Mouse (Mus musculus) hindbrain, embryonic 11.5 days (tissue): ENCODE data around the gene Ssmem1. TPM values are rescaled to one million over a fixed set of nuclear protein-coding genes. Genes with fewer than 3 reads are reported as not detected.
A peak's percentile ranks its signal among the peaks of the same experiment; 100 is the strongest.

Experiments used
- ATAC-seq: fragments of 200-750 bp; cut with Nextera tagmentation; 2 replicates; pipeline ENCODE4 v1.8.0; 2017; ENCODE audit warnings: mild to moderate bottlenecking, moderate TSS enrichment, moderate library complexity; ENCODE audit not compliant: low FRiP score
- DNase-seq: peaks from one replicate; pipeline ENCODE4 v3.0.0-alpha.2; 2015; ENCODE audit warnings: low spot score
- H3K27ac ChIP-seq: fragments of 300-500 bp; sonication (generic); 2 replicates; pipeline ENCODE4 v1.5.1; 2014; ENCODE audit warnings: mild to moderate bottlenecking, low read depth, low read length
- H3K27me3 ChIP-seq: fragments of 300-500 bp; sonication (generic); 2 replicates; pipeline ENCODE4 v1.6.1; 2014; ENCODE audit warnings: mild to moderate bottlenecking, low read length, moderate library complexity, mixed read lengths; ENCODE audit not compliant: control insufficient read depth, insufficient read depth
- H3K36me3 ChIP-seq: fragments of 300-500 bp; sonication (generic); 2 replicates; pipeline ENCODE4 v1.6.1; 2014; ENCODE audit warnings: mild to moderate bottlenecking, low read length, moderate library complexity, mixed read lengths; ENCODE audit not compliant: control insufficient read depth, insufficient read depth
- H3K4me1 ChIP-seq: fragments of 300-500 bp; sonication (generic); replicated peaks from 2 replicates; pipeline ENCODE4 v1.6.1; 2014; ENCODE audit warnings: low read length, mixed read lengths; ENCODE audit not compliant: control insufficient read depth, insufficient read depth
- H3K4me2 ChIP-seq: fragments of 300-500 bp; sonication (generic); replicated peaks from 2 replicates; pipeline ENCODE4 v1.6.1; 2014; ENCODE audit warnings: mild to moderate bottlenecking, low read depth, low read length
- H3K4me3 ChIP-seq: fragments of 300-500 bp; sonication (generic); 2 replicates; pipeline ENCODE4 v1.5.1; 2014; ENCODE audit warnings: low read depth, low read length
- H3K9ac ChIP-seq: fragments of 300-500 bp; sonication (generic); 2 replicates; pipeline ENCODE4 v1.6.1; 2014; ENCODE audit warnings: low read depth, low read length
- H3K9me3 ChIP-seq: fragments of 300-500 bp; sonication (generic); 2 replicates; pipeline ENCODE4 v1.6.1; 2016; ENCODE audit warnings: low read length; ENCODE audit not compliant: control insufficient read depth
- WGBS: fragments of 180-500 bp; shearing (Covaris S2); extraction: QIAGEN DNeasy Blood & Tissue Kit; methylation state at CpG from one replicate; pipeline ENCODE4 v1.1.7; 2014; 5-methylcytosine and 5-hydroxymethylcytosine counted together
- polyA plus RNA-seq: library from polyadenylated mRNA; unstranded; fragments of >200 nt; fragmentation: Nextera tagmentation; extraction: Ambion mirVana; gene quantifications from 2 replicates; pipeline ENCODE4 v1.2.1, GENCODE M21; 2014

The Ssmem1 gene
- 0.36 and 0.37 TPM in 2 replicates for polyA plus RNA-seq

DNA sequence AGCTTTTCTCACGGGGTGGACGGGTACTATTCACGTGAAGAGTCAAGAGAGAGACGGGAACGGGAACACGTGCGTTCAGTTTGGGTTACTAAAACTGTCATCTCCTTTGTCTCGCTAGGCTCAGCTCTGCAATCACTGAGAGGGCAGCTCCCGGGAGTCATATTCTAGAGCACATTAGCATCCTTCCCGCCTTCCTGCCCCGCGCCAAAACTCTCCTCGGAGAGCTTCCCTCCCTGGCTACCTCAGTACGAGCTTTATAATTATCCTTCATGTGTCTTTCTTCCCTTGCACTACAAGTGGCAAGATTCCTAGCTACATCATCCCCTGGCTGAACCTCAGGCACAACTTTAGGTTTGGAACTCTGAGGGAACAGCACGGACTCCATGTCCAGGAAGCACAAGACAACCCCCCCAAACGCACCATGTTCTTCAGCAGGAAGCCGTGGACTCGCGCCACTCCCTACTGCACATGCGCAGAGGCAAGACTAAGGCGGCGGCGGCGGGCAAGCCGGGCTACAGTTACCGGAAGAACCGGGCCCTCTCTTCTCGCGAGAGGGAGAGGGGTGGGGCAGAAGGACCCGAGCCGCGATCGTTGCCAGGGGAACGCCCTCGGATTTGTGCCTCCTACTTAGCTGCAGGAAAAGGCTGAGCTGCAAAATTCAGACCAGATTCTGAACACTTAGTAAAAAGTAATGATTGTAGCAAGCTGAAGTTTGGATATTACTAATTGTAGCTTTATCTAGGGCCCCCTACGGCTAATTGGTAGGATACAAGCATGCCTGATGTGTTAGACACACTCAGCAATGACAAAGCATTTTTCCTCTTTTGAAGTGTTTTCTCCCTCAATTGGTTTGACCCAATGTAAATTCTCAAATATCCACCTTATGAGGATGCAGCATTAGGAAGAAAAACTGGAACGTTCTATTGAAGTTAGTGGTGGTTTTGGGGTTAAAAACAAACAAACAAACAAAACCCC is at the start of gene Ssmem1, which contains the start of gene Tmem209:
Gene Ssmem1 (plus strand): TSS at position 585 of the 975 bp plus-strand sequence.
Gene Tmem209 (minus strand): TSS at position 519 of the 975 bp plus-strand sequence.
- under 1% methylated on average over 37 of the region's 37 CpGs for WGBS
- H3K4me1 ChIP-seq, result peaks cover 4% of the 10 kb centered on the region

DNA sequence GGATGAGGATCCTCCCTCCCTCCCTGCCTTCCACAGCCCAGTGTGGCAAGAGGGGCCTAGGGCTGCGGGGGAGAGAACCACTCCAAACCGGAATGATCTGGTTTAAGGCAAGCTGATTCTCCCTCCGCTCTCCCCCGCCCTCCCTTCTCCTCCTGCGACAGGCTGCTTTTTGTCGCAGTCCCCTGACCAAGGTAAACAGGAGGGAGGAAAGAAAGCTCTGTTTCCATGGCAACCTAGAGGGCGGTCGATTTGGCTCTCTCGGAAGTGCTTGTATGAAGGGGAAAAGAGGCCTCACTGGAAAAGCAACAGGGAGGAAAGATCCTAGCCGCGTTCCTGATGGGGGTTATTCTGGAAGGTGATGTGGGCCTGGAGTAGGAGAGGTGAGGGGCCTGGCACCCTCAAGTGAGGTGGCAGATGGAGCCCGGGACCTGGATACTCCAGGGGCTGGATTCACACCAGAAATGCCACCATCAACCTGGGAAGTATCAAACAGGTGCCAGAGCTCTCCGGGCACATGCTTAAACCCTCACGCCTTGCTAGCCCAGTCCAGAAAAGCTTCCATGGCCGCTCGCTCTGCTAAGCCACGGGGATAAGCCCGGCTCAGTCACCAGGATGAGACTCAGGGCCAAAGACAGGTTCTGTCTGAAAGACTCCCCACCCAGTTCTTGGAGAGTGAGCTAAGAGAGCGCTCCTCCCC is 48.8 kb upstream of the Ssmem1 start:
- DNase-seq (peak; percentile 89), ATAC-seq (peak; percentile 91)
- 17% methylated on average over 19 of the region's 19 CpGs for WGBS
- Histone ChIP-seq H3K9ac (peak overlapping the region; percentile 79), H3K4me3 (no peak overlapping the region), H3K9me3 (no peaks in the 10 kb centered on the region), H3K4me1 (peaks cover 11% of the 10 kb centered on the region), H3K4me2 (peak overlapping the region; percentile 66; the same call in 1 of the 2 replicates), H3K27me3 (no peaks in the 10 kb centered on the region), H3K27ac (peak overlapping the region; percentile 89), H3K36me3 (no peaks in the 10 kb centered on the region)

More for the DNA sequence above, at the start of gene Ssmem1, which contains the start of gene Tmem209:
- Histone ChIP-seq H3K4me2 (peak within 1 kb of the TSS; percentile 58), H3K9me3 (no peaks in the 10 kb centered on the region), H3K9ac (peak within 1 kb of the TSS; percentile 87), H3K27ac (peak within 1 kb of the TSS; percentile 96), H3K36me3 (no peaks in the 10 kb centered on the region), H3K4me3 (peak within 1 kb of the TSS; percentile 59), H3K27me3 (no peaks in the 10 kb centered on the region)
- peak; percentile 99 for DNase-seq
- ATAC-seq, result peak; percentile 97

DNA sequence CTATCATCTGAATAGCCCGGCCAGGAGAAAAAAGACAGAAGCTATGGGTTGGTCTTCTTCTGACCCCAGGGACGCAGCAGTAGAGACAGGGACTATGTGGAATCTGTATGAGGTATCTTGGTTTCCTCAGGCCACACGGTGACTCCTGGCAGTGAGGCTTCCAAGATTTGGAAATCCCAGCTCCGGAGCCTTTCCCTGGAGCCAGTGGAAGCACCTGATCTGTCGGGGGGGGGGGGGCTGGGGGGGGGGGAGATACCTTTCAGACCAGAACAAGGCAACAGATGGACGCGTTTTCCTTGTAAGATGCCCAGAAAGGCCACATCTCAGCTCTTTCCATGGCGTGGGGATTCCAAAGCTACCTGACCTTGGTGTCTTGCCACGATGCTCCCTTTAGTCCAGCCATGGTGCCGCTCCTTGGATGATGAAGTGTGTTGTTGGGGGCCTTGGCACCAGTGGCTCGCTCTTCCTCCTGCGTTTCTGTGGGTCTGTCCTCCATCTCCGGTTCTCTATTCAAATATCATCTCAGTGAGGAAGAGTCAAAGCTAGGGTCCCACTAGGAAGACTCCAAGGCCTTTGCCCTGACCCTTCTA is 47.8 kb upstream of the Ssmem1 start:
- H3K9me3 ChIP-seq, result no peaks in the 10 kb centered on the region
- H3K4me1 ChIP-seq, result peaks cover 11% of the 10 kb centered on the region
- WGBS, result 87% methylated on average over 13 of the region's 13 CpGs
- no peak for ATAC-seq
- no peak overlapping the region for H3K9ac ChIP-seq
- no peak overlapping the region for H3K4me3 ChIP-seq
- H3K4me2 ChIP-seq, result no peak overlapping the region
- no peaks in the 10 kb centered on the region for H3K27me3 ChIP-seq
- no peak for DNase-seq
- no peaks in the 10 kb centered on the region for H3K36me3 ChIP-seq
- no peak overlapping the region for H3K27ac ChIP-seq

DNA sequence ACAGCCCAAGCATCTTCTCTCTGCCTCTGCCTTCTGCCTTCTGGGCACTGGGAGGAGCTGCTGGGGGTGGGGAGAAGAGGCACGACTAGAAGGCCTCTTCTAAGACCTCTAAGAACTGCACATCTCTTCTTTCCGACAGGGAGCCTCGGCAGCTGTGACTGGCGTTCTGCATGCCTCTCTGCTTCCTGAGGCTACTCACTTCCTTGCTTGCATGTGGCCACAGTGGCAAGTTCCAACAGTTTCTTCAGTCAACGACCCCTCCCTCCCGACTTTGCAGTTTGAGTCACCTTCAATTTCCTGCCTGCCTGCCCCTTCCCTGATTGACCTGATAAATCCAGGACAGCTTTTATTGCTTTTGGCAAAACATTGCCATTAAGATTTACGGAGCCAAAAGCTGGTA is 46.8 kb upstream of the Ssmem1 start:
- WGBS, result 50% methylated on average over 7 of the region's 7 CpGs
- DNase-seq, result no peak
- ATAC-seq, result no peak

DNA sequence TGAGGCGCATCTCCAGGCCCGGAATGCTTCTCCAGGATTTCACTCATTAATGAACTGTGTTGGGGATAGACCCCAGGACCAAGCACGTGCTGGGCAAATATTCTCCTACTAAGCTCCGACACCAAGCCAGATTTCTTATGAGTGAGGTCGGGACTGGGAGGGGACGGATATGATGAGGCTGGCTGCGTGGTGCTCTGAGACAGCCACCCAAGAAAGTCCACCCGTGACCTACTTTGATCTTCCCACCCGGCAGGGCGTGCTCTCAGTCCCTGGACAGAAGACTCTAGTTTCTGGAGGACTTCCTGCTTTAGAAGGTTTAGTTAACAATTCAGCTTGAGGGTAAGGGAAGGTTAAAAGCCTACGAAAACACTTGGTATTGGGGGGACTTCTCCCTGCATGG is 44.1 kb upstream of the Ssmem1 start:
- 86% methylated on average over 11 of the region's 11 CpGs for WGBS
- no peaks in the 10 kb centered on the region for H3K27me3 ChIP-seq
- H3K9me3 ChIP-seq, result no peaks in the 10 kb centered on the region
- H3K27ac ChIP-seq, result no peak overlapping the region
- no peak overlapping the region for H3K9ac ChIP-seq
- ATAC-seq (no peak), DNase-seq (no peak)
- no peak overlapping the region for H3K4me3 ChIP-seq
- H3K36me3 ChIP-seq, result no peaks in the 10 kb centered on the region
- H3K4me1 ChIP-seq, result peaks cover 6% of the 10 kb centered on the region
- no peak overlapping the region for H3K4me2 ChIP-seq

More for the DNA sequence above, 46.8 kb upstream of the Ssmem1 start:
- Histone ChIP-seq H3K9me3 (no peaks in the 10 kb centered on the region), H3K27ac (no peak overlapping the region), H3K36me3 (no peaks in the 10 kb centered on the region), H3K4me1 (peaks cover 11% of the 10 kb centered on the region), H3K4me3 (no peak overlapping the region), H3K27me3 (no peaks in the 10 kb centered on the region), H3K4me2 (no peak overlapping the region), H3K9ac (no peak overlapping the region)

DNA sequence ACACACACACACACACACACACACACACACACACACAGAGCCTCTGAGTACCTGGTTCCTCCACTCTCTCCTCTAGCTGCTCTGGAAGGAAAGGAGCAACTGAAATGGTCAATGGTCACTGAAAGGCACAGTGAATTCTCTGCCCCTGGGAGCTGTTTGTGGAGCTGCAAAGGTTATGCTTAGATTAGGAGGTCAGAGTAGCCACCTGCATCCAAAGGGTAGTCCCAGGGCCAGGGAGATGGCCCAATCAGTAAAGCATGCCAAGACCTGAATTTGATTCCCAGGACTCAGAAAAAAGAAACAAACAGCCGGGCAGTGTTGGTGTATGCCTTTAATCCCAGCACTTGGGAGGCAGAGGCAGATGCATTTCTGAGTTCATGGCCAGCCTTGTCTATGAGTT is 41.6 kb upstream of the Ssmem1 start:
- Histone ChIP-seq H3K4me3 (no peak overlapping the region), H3K27ac (no peak overlapping the region), H3K36me3 (no peaks in the 10 kb centered on the region), H3K4me1 (no peaks in the 10 kb centered on the region), H3K9me3 (no peaks in the 10 kb centered on the region), H3K27me3 (no peaks in the 10 kb centered on the region), H3K4me2 (no peak overlapping the region), H3K9ac (no peak overlapping the region)
- ATAC-seq, result no peak
- no peak for DNase-seq
- WGBS, result 81% methylated on average over 1 of the region's 1 CpGs

DNA sequence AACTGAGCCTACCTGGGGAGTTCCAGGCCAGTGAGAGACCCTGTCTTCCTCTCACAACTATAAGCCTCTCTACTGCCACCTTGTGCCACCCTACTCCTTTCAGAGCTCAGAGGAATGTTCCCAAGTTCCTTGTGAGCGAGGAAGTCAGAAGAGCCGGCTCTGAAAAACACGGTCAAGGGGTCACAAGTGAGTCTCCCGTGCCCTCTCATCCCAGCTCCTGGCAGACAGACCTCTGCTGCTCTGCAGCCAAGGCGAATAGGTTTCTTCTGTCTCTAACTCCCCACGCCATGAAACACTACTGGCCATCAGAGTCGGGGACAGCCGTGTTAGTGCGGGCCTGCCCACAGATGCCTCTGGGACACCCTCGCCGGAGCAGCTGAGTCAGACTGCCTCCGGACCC is 41.0 kb upstream of the Ssmem1 start:
- H3K4me3 ChIP-seq, result no peak overlapping the region
- 54% methylated on average over 12 of the region's 12 CpGs for WGBS
- DNase-seq (peak; percentile 51), ATAC-seq (no peak)
- H3K4me2 ChIP-seq, result no peak overlapping the region
- H3K36me3 ChIP-seq, result no peaks in the 10 kb centered on the region
- no peaks in the 10 kb centered on the region for H3K9me3 ChIP-seq
- H3K4me1 ChIP-seq, result no peaks in the 10 kb centered on the region
- no peaks in the 10 kb centered on the region for H3K27me3 ChIP-seq
- H3K9ac ChIP-seq, result no peak overlapping the region
- H3K27ac ChIP-seq, result no peak overlapping the region

DNA sequence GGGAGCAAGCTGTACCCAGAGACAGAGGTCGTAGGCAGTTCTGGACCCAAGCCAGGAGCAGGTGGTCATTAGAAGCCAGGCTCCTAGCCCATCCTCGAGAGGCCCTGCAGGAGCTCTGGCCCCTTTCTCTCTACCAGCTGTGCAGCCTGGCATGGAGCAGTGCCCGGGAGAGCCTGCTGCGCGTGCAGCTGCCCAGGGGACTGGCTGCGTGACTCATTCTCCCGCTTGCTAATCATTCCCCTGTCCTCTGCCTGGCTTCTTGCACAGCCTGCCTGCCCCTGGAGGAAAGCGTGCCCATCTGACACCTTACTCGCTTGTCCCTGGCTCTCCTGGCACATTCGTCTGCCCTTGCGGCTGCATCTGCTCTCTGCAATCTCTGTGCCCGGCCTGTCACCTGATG is 40.3 kb upstream of the Ssmem1 start:
- no peak overlapping the region for H3K4me3 ChIP-seq
- H3K36me3 ChIP-seq, result no peaks in the 10 kb centered on the region
- H3K27me3 ChIP-seq, result no peaks in the 10 kb centered on the region
- ATAC-seq (no peak), DNase-seq (no peak)
- H3K9ac ChIP-seq, result no peak overlapping the region
- H3K4me1 ChIP-seq, result no peaks in the 10 kb centered on the region
- H3K9me3 ChIP-seq, result no peaks in the 10 kb centered on the region
- 83% methylated on average over 12 of the region's 12 CpGs for WGBS
- no peak overlapping the region for H3K27ac ChIP-seq
- H3K4me2 ChIP-seq, result no peak overlapping the region
